Mouse (Mus musculus): Measurements from ENCODE around the gene Spaca6.

Gene Spaca6

DNA sequence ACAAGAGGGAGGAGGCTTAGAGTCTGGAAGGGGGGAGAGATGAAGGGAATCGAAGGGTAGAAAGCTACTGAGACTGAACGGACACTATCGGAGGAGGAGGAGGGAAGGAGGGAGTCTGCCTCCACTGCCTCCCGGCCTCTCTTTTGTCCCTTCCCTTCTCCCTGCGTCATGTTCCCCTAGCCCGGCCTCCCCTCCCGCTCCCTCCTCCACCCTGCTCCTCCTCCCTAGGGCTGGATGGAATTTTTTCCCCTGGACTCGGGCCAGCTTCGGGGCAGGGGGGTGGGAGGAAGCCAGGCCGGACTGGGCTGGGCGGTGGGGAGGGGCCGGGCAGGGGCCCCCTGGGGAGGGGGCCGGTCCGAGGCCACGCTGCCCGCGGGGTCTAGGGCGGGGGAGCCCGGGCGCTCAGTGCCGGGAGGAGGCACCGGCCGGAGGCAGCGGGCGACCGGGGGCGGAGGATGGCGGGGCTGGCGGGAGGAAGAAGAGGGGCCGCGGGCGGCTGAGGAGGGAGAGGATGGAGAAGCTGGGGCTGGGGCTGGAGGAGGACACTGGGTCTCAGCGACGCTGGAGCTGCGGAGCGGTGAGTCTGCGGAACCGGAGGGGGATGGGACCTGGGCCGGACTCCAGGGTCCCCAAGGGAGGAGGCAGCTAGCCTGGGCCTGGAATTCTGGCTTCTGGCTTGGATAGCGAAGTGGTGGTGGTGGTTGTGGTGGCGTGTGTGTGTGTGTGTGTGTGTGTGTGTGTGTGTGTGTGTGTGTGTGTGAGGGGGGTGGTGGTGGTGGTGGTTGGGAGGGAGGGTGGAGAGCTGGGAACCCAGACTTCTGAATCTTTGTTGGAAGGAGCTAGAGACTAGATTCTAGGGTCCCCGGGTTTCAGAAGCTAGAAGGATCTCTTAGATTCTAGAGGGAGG is at the start of gene Spaca6:
TSS of gene Spaca6 (plus strand) at position 408 of the 907 bp plus-strand sequence.
- peak; percentile 91 to 94 for DNase-seq (ENCODE audit: low spot score in 2 of 2)

DNA sequence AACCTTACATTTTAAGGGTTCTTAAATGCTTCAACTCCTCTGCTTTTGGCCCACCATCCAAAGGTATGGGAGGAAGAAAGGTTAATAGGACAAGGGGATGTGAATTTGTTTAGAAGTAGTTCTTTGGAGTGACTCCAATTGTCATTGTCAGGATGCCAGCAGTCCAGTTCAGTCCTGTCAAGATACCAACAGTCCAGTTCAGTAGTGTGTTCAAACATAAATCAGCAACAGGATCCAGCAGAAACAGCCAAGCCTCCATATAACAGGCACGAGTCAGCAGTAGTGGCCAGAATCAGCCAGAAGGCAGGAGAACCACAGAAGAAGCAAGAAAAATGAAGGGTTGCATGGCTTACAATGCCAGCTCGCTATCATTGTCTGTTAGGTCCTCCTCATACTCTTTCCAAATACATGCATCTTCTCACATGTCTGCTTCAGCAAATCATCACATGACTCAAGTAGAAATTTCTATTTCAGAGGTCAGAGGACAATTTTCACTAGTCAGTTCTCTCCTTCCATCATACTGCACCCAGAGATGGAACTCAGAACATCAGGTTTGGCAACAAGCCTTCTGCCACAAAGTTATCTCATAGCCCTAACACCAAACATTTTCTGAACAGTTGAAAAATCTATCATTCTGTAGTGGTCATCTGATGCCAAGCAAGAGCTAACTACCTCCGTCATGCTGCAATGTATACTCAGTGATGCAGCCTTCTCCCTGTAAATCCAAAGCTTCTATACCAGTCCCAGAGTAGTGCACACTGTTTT is 35.9 kb upstream of the Spaca6 start:
- DNase-seq (ENCODE audit: low spot score in 2 of 2): no peak

GRCm38 (mm10) chr17:17792578-17792977 is 34.4 kb upstream of the Spaca6 start:
- DNase-seq (ENCODE audit: low spot score in 2 of 2): peak in 1 of 2 experiments; percentile 12

DNA sequence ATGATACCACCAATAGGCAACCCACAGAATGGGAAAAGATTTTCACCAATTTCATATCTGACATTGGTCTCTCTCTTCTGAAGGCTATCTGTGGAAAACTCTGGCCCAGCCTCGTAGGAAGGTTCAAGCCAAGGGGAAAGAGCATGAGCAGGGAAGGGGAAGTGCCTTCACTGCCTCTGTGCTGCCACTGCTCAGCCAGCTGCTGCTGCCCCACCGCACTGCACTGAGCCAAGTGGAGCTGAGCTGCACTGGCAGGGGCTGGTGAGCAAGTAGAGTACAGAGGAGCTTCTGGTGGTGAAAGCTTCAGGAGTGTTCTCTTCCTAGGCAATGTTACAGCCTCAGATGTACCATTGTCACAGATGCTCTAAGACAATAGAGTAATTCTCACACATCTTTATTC is 31.4 kb upstream of the Spaca6 start:
- DNase-seq (ENCODE audit: low spot score in 2 of 2): no peak

GRCm38 (mm10) chr17:17823612-17824336 is 3.2 kb upstream of the Spaca6 start:
- DNase-seq (ENCODE audit: low spot score in 2 of 2): no peak

- peak in 1 of 2 experiments; percentile 34 for DNase-seq (ENCODE audit: low spot score in 2 of 2)
Measured at GRCm38 (mm10) chr17:17825921-17826591, 902 bp upstream of the Spaca6 start.

DNA sequence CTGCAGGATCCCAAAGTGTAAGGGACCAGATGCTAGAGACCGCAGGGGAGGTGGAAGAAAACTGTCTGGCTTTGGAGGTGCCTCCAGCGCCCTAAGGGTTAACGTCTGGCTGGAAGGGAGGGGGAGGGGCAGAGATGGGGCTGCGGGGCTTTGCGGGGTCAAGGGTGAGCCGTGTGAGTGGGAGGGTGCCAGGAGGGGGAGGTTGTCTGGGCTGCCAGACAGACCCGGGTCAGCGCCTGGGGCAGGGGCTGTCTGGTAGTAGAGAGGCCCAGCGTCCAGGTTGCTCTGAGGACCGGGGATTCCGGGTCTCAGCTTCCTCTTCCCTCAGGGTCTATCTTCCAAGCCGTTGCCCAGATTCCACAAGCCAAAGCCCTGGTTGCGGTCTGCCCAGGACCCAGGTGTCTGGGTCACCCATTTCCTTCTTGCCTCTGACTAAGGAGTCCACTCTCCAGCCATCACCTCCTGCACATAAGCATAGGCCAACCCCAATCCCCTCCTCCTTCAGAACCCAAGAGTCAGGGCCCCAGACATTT is 766 bp downstream of the Spaca6 start:
- peak in 1 of 2 experiments; percentile 73 for DNase-seq (ENCODE audit: low spot score in 2 of 2)

DNA sequence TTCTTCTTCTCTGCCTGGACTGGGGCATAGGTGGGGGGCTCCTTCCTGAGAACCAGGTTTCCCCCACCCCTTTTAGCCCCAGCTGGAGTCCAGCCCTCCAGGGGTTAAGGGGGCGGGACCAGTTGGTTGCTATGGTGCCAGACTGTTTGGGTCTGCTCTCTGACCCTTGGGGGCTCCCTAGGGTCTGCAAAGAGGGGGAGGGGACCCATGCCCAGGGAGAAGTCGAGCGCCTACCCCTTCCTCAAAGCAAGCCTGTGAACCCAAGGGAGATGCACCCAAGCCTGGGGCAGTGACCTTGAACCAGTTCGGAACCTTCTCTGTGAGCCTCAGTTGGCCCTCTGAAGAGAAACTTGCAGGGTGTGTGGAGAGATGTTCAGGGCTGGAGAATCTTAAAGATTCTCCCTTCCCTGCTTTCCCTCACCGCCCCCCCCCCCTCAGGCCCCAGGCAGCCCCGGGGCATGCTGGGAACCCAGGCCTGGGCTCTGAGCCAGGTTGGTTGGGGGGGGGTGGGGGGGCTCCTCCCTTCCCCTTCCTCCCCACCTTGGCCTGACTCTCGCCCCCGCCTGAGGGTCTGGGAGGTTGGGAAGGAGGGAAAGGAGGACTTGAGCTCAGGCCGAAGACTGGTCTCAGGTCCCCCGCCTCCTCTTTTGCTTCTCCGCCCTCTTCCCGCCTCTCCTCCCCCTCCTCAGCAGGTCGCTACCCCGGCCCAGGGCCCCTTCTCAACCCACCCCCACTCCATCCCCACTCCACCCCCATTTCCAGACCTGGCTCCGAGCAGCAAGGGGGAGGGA is 1.4 kb downstream of the Spaca6 start:
- DNase-seq (ENCODE audit: low spot score in 2 of 2): peak; percentile 35 to 58

GRCm38 (mm10) chr17:17829052-17829785 is 2.3 kb downstream of the Spaca6 start:
- no peak for DNase-seq (ENCODE audit: low spot score in 2 of 2)

GRCm38 (mm10) chr17:17829816-17830535 is 3.0 kb downstream of the Spaca6 start:
- DNase-seq (ENCODE audit: low spot score in 2 of 2): no peak

GRCm38 (mm10) chr17:17830731-17831130 is 3.8 kb downstream of the Spaca6 start:
- DNase-seq (ENCODE audit: low spot score in 2 of 2): no peak

GRCm38 (mm10) chr17:17834896-17835295 is 7.9 kb downstream of the Spaca6 start:
- no peak for DNase-seq (ENCODE audit: low spot score in 2 of 2)

- no peak for DNase-seq (ENCODE audit: low spot score in 2 of 2)
Measured at GRCm38 (mm10) chr17:17836101-17836500, 9.1 kb downstream of the Spaca6 start.

DNA sequence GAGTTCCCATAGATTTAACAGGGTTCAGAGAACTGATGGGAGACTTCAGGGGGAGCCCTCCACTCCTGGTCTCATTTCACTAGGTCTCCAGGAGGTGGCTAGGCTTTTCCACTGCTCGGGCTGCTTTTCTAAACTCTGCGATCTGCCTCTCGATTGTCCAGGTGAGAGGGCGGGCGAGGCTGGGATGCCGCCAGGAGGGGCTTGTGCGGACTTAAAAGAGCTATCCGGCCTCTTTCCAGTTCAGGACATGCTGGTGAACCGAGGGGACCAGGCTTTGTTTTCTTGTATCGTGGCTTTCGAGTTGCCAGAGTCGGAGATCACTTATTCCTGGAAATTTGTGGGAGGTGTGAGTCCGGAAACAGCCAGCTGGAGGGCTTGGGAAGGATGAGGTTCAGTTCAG is 10.5 kb downstream of the Spaca6 start:
- no peak for DNase-seq (ENCODE audit: low spot score in 2 of 2)

DNA sequence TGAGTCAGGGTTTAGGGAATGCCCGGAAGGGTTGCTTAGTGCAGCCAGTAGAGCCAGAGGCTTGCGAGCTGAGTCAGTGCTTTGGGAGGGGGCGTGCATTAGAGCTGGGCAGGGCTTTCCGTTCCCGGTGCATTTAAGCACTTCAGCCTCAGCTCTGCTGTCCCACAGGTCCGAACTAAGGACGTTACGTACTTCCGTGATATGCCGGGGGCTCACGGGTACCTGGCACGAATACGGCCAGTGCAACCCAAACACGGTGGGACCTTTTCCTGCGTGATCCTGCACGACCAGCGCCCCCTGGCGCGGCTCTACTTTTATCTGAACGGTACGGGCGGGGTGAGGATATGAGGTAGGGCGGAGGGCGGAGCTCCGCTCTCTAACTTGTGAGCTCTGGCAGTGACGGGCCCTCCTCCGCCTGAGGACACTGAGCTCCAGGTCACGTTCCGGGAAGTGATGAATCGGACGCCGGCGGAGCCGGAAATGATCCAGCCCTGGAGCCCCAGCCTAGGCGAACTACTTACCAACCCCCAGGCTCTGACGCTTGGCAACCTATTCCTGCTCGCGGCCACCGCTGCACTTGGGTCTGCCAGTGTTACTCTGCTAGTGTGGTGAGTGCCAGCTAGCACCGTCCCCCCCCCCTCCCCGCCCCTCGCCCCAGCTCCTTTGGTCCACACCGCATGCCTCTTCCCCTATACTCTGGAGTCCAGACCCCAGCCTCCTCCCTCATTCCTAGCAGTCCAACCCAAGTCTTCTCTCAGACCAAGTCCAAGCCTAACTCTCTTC is 11.2 kb downstream of the Spaca6 start:
- DNase-seq (ENCODE audit: low spot score in 2 of 2): peak; percentile 86 to 91

- DNase-seq (ENCODE audit: low spot score in 2 of 2): no peak
Measured at GRCm38 (mm10) chr17:17839276-17839675, 12.3 kb downstream of the Spaca6 start.

- no peak for DNase-seq (ENCODE audit: low spot score in 2 of 2)
Measured at GRCm38 (mm10) chr17:17840796-17841195, 13.8 kb downstream of the Spaca6 start.

Measured in cerebellum, postnatal 4 days (tissue).